Mouse (Mus musculus) hindbrain, embryonic 13.5 days (tissue): ENCODE results near the gene Hadh. TPM values are rescaled to one million over a fixed set of nuclear protein-coding genes. Genes with fewer than 3 reads are reported as not detected.

ENCODE experiments used
- ATAC-seq: fragments of 200-750 bp; cut with Nextera tagmentation; 2 replicates; pipeline ENCODE4 v1.8.0; 2017; ENCODE audit warnings: moderate TSS enrichment; ENCODE audit not compliant: low FRiP score
- H3K27ac ChIP-seq: fragments of 300-500 bp; sonication (generic); 2 replicates; pipeline ENCODE4 v1.5.1; 2015; ENCODE audit warnings: inconsistent platforms, mild to moderate bottlenecking, moderate library complexity
- H3K27me3 ChIP-seq: fragments of 300-500 bp; sonication (generic); 2 replicates; pipeline ENCODE4 v1.6.1; 2015; ENCODE audit warnings: mild to moderate bottlenecking, inconsistent platforms
- H3K36me3 ChIP-seq: fragments of 300-500 bp; sonication (generic); 2 replicates; pipeline ENCODE4 v1.6.1; 2015; ENCODE audit warnings: mild to moderate bottlenecking, inconsistent platforms
- H3K4me1 ChIP-seq: fragments of 300-500 bp; sonication (generic); replicated peaks from 2 replicates; pipeline ENCODE4 v1.6.1; 2015; ENCODE audit warnings: inconsistent platforms
- H3K4me2 ChIP-seq: fragments of 300-500 bp; sonication (generic); 2 replicates; pipeline ENCODE4 v1.6.1; 2015; ENCODE audit warnings: inconsistent platforms, mild to moderate bottlenecking, moderate library complexity
- H3K4me3 ChIP-seq: fragments of 300-500 bp; sonication (generic); 2 replicates; pipeline ENCODE4 v1.5.1; 2015; ENCODE audit warnings: mild to moderate bottlenecking, inconsistent platforms
- H3K9ac ChIP-seq: fragments of 300-500 bp; sonication (generic); 2 replicates; pipeline ENCODE4 v1.6.1; 2015; ENCODE audit warnings: mild to moderate bottlenecking, inconsistent platforms
- H3K9me3 ChIP-seq: fragments of 300-500 bp; sonication (generic); 2 replicates; pipeline ENCODE4 v1.6.1; 2016; ENCODE audit warnings: inconsistent platforms
- WGBS: fragments of 180-500 bp; shearing (Covaris S2); methylation state at CpG from one replicate; pipeline ENCODE4 v1.1.7; 2015; 5-methylcytosine and 5-hydroxymethylcytosine counted together
- polyA plus RNA-seq: library from polyadenylated mRNA; unstranded; fragments of >200 nt; fragmentation: Nextera tagmentation; extraction: Ambion mirVana; gene quantifications from 2 replicates; pipeline ENCODE4 v1.2.1, GENCODE M21; 2015

Hadh gene
- polyA plus RNA-seq, 1 experiment from 2014 or later = 34.1 TPM

- 6% methylated on average over 6 of the region's 6 CpGs for WGBS
- H3K4me3 ChIP-seq = no peak overlapping the region
- no peaks in the 10 kb centered on the region for H3K27me3 ChIP-seq
- H3K9me3 ChIP-seq = no peaks in the 10 kb centered on the region
- no peak overlapping the region for H3K27ac ChIP-seq
- H3K4me1 ChIP-seq = peaks cover 15% of the 10 kb centered on the region; the same call in 1 of the 2 replicates
- ATAC-seq = no peak
- peaks cover 22% of the 10 kb centered on the region for H3K36me3 ChIP-seq
- no peak overlapping the region for H3K9ac ChIP-seq
- no peak overlapping the region for H3K4me2 ChIP-seq
Measured at GRCm38 (mm10) chr3:131299908-131300307, 28.0 kb upstream of the Hadh start.

- Histone ChIP-seq H3K27ac (no peak overlapping the region), H3K4me1 (peaks cover 15% of the 10 kb centered on the region; the same call in 1 of the 2 replicates), H3K9me3 (no peaks in the 10 kb centered on the region), H3K27me3 (no peaks in the 10 kb centered on the region), H3K4me2 (no peak overlapping the region), H3K9ac (no peak overlapping the region), H3K36me3 (peaks cover 25% of the 10 kb centered on the region), H3K4me3 (no peak overlapping the region)
- ATAC-seq = no peak
- 83% methylated on average over 9 of the region's 9 CpGs for WGBS
Measured at GRCm38 (mm10) chr3:131299078-131299477, 27.2 kb upstream of the Hadh start.

- Histone ChIP-seq H3K4me1 (peaks cover 6% of the 10 kb centered on the region; the same call in 1 of the 2 replicates), H3K27me3 (no peaks in the 10 kb centered on the region), H3K36me3 (peaks cover 29% of the 10 kb centered on the region), H3K9me3 (no peaks in the 10 kb centered on the region), H3K4me2 (no peak overlapping the region), H3K4me3 (no peak overlapping the region), H3K27ac (no peak overlapping the region), H3K9ac (no peak overlapping the region)
- 93% methylated on average over 7 of the region's 7 CpGs for WGBS
- ATAC-seq = no peak
Measured at GRCm38 (mm10) chr3:131296893-131297292, 25.0 kb upstream of the Hadh start.

GRCm38 (mm10) chr3:131295513-131296200 is 23.8 kb upstream of the Hadh start:
- Histone ChIP-seq H3K27me3 (no peaks in the 10 kb centered on the region), H3K9ac (peak overlapping the region; percentile 49; the same call in 1 of the 2 replicates), H3K36me3 (peaks cover 39% of the 10 kb centered on the region), H3K4me3 (no peak overlapping the region), H3K27ac (no peak overlapping the region), H3K9me3 (no peaks in the 10 kb centered on the region), H3K4me2 (no peak overlapping the region), H3K4me1 (0 out of 2 replicates have a peak, but pooled peaks cover 2% of the 10 kb centered on the region)
- WGBS = 91% methylated on average over 12 of the region's 12 CpGs
- ATAC-seq = no peak

GRCm38 (mm10) chr3:131294503-131294902 is 22.6 kb upstream of the Hadh start:
- Histone ChIP-seq H3K4me1 (no peaks in the 10 kb centered on the region), H3K36me3 (peaks cover 40% of the 10 kb centered on the region), H3K9ac (no peak overlapping the region), H3K27ac (no peak overlapping the region), H3K9me3 (no peaks in the 10 kb centered on the region), H3K4me2 (no peak overlapping the region), H3K4me3 (no peak overlapping the region), H3K27me3 (no peaks in the 10 kb centered on the region)
- ATAC-seq = no peak
- 60% methylated on average over 3 of the region's 3 CpGs for WGBS

- Histone ChIP-seq H3K4me3 (no peak overlapping the region), H3K9ac (no peak overlapping the region), H3K9me3 (no peaks in the 10 kb centered on the region), H3K27me3 (no peaks in the 10 kb centered on the region), H3K4me1 (no peaks in the 10 kb centered on the region), H3K36me3 (peaks cover 40% of the 10 kb centered on the region), H3K27ac (no peak overlapping the region), H3K4me2 (no peak overlapping the region)
- WGBS = 79% methylated on average over 3 of the region's 3 CpGs
- ATAC-seq = no peak
Measured at GRCm38 (mm10) chr3:131292959-131293358, 21.1 kb upstream of the Hadh start.

GRCm38 (mm10) chr3:131292349-131292748 is 20.4 kb upstream of the Hadh start:
- Histone ChIP-seq H3K36me3 (peaks cover 34% of the 10 kb centered on the region), H3K27ac (no peak overlapping the region), H3K9me3 (no peaks in the 10 kb centered on the region), H3K4me1 (no peaks in the 10 kb centered on the region), H3K9ac (no peak overlapping the region), H3K4me2 (no peak overlapping the region), H3K4me3 (no peak overlapping the region), H3K27me3 (no peaks in the 10 kb centered on the region)
- WGBS = 92% methylated on average over 2 of the region's 2 CpGs
- no peak for ATAC-seq

- WGBS = 86% methylated on average over 4 of the region's 4 CpGs
- no peaks in the 10 kb centered on the region for H3K9me3 ChIP-seq
- ATAC-seq = no peak
Measured at GRCm38 (mm10) chr3:131291890-131292289, 20.0 kb upstream of the Hadh start.

GRCm38 (mm10) chr3:131274151-131274550 is 2.2 kb upstream of the Hadh start:
- H3K9ac ChIP-seq = no peak overlapping the region
- no peaks in the 10 kb centered on the region for H3K36me3 ChIP-seq
- H3K27ac ChIP-seq = no peak overlapping the region
- 0 out of 2 replicates have a peak, but pooled peaks cover 3% of the 10 kb centered on the region for H3K27me3 ChIP-seq
- H3K4me1 ChIP-seq = peaks cover 12% of the 10 kb centered on the region
- no peaks in the 10 kb centered on the region for H3K9me3 ChIP-seq
- 98% methylated on average over 4 of the region's 4 CpGs for WGBS
- H3K4me2 ChIP-seq = no peak overlapping the region
- no peak for ATAC-seq
- H3K4me3 ChIP-seq = no peak overlapping the region

More at GRCm38 (mm10) chr3:131291890-131292289, 20.0 kb upstream of the Hadh start:
- H3K4me3 ChIP-seq = no peak overlapping the region
- peaks cover 29% of the 10 kb centered on the region for H3K36me3 ChIP-seq
- no peak overlapping the region for H3K4me2 ChIP-seq
- no peak overlapping the region for H3K9ac ChIP-seq
- no peaks in the 10 kb centered on the region for H3K4me1 ChIP-seq
- no peaks in the 10 kb centered on the region for H3K27me3 ChIP-seq
- H3K27ac ChIP-seq = no peak overlapping the region

- Histone ChIP-seq H3K4me1 (peaks cover 12% of the 10 kb centered on the region), H3K27me3 (0 out of 2 replicates have a peak, but pooled peaks cover 3% of the 10 kb centered on the region), H3K27ac (no peak overlapping the region), H3K9me3 (no peaks in the 10 kb centered on the region), H3K36me3 (no peaks in the 10 kb centered on the region), H3K9ac (peak overlapping the region; percentile 74), H3K4me3 (peak overlapping the region; percentile 68), H3K4me2 (peak overlapping the region; percentile 87)
- no peak for ATAC-seq
- WGBS = 69% methylated on average over 10 of the region's 10 CpGs
Measured at GRCm38 (mm10) chr3:131272374-131273100, 636 bp upstream of the Hadh start.

- peak overlapping the region; percentile 68 for H3K4me3 ChIP-seq
- peaks cover 12% of the 10 kb centered on the region for H3K4me1 ChIP-seq
- no peaks in the 10 kb centered on the region for H3K9me3 ChIP-seq
- peak overlapping the region; percentile 87 for H3K4me2 ChIP-seq
- peak overlapping the region; percentile 74 for H3K9ac ChIP-seq
- peak; percentile 46 for ATAC-seq
- H3K27ac ChIP-seq = no peak overlapping the region
- 11% methylated on average over 8 of the region's 8 CpGs for WGBS
- 0 out of 2 replicates have a peak, but pooled peaks cover 3% of the 10 kb centered on the region for H3K27me3 ChIP-seq
- H3K36me3 ChIP-seq = no peaks in the 10 kb centered on the region
Measured at GRCm38 (mm10) chr3:131271157-131271556, 744 bp downstream of the Hadh start.

GRCm38 (mm10) chr3:131270381-131270780 is 1.5 kb downstream of the Hadh start:
- Histone ChIP-seq H3K36me3 (no peaks in the 10 kb centered on the region), H3K9me3 (no peaks in the 10 kb centered on the region), H3K4me3 (0 out of 2 replicates have a peak overlapping the region, but pooled peaks have one; percentile 68), H3K9ac (no peak overlapping the region), H3K27me3 (0 out of 2 replicates have a peak, but pooled peaks cover 3% of the 10 kb centered on the region), H3K4me2 (peak overlapping the region; percentile 87), H3K4me1 (peaks cover 12% of the 10 kb centered on the region), H3K27ac (no peak overlapping the region)
- 48% methylated on average over 6 of the region's 6 CpGs for WGBS
- ATAC-seq = no peak
